Mouse (Mus musculus): Measurements from ENCODE around the gene Thg1l.

DNA sequence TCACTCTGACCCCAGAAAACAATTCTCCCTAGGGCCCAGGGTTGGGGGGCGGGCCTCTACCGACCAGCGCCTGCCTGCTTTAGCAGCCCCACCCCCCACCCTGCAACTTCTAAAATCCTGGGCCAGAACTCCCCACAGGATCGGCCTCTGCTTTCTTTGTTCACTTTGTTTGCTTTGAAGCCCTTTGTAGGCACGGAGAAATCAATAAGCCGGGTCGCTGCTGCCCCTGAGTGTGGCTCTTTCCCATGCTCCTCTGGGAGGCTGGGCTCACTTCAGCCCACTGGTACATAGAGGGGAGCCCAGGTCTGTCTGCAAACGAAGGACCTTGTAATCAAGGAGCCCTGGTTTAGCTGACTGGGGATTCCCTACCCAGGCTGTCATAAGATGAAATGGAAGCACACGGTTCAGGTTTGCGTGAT is 33.8 kb downstream of the Thg1l start:
- TF ChIP-seq ZC3H11A (IDR thresholded peaks at IDR 0.05; ENCODE audit: borderline replicate concordance, low read depth, low read length) (no peak), HCFC1 (IDR thresholded peaks at IDR 0.05; ENCODE audit: borderline replicate concordance, insufficient read depth, low read length) (no peak), CHD2 (IDR thresholded peaks at IDR 0.05; ENCODE audit: low read depth, low read length) (no peak)
